8 mouse cellular contexts compared by ENCODE assay signal in the genomic region with DNA sequence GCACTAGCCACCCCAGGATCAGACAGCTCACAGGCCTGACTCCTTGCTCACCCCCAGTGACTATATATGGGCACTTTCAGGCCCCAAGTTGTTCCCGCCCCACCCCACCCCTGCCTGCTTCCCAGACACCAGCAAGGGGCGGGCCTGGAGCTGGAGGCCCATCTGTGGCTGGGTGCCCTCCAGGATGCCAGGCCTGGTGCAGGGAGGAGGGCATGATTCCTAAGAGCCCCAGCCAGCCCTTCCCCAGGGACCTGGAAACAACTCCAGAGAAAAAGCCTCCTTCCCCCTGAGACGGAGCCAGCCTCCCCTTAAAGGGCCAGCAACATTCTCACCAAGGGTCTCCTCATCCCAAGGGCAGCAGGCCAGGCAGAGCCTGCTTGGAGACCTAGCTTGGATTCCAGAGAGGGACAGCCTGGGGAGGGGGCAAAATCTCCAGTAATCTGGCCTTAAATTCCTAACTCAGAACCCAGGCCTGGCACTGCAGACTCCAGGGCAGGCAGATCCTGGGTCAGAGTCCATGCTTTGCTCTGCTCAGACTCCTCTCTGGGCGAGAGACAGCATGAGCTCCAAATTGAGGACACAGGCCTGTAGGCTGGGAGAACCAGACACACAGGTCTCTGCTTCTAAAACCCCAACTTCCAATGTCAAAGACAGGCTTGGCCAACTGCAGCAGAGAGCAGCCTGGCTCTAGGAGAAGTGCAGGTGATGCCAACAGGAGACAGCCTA. TPM values are rescaled to one million over a fixed set of nuclear protein-coding genes. Genes with fewer than 3 reads are reported as not detected.
A peak's percentile ranks its signal among the peaks of the same experiment; 100 is the strongest.
DNase-seq lines count a peak whose midpoint lies in the region; ATAC-seq and TF ChIP-seq lines count a peak whose summit lies in the region.

No protein-coding gene starts in this region.

- H3K4me2 ChIP-seq in hindbrain, embryonic 13.5 days, result no peak overlapping the region
- H3K4me2 ChIP-seq in heart, embryonic 12.5 days, result peak overlapping the region; percentile 39
- peak overlapping the region; percentile 27 for H3K4me2 ChIP-seq in stomach, postnatal 0 days (replicated peaks; ENCODE audit: low read depth)

- peak; percentile 20 for TF ChIP-seq CTCF in stomach, postnatal 0 days (IDR thresholded peaks at IDR 0.05; ENCODE audit: low read depth)

- ATAC-seq in hindbrain, embryonic 13.5 days (ENCODE audit: low FRiP score), result peak; percentile 14; the same call in 1 of the 2 replicates
- no peak for ATAC-seq in heart, embryonic 12.5 days (ENCODE audit: insufficient number of reproducible peaks, low FRiP score)
- ATAC-seq in stomach, postnatal 0 days (ENCODE audit: low FRiP score, low TSS enrichment), result peak; percentile 59
- no peak for ATAC-seq in granulocyte monocyte progenitor cell, adult 5-6 weeks (replicated peaks; ENCODE audit: poor library complexity, severe bottlenecking)

- TF ChIP-seq EP300 in stomach, postnatal 0 days (optimal IDR thresholded peaks at IDR 0.05), result peak; percentile 27

- H3K27me3 ChIP-seq in hindbrain, embryonic 13.5 days, result peaks cover 49% of the 10 kb centered on the region
- H3K27me3 ChIP-seq in hindbrain, embryonic 10.5 days (ENCODE audit: insufficient read depth, poor library complexity, severe bottlenecking), result peaks cover 67% of the 10 kb centered on the region
- H3K27me3 ChIP-seq in heart, embryonic 12.5 days (replicated peaks), result peaks cover 34% of the 10 kb centered on the region
- H3K27me3 ChIP-seq in stomach, postnatal 0 days (ENCODE audit: control insufficient read depth, insufficient read depth, low read length), result no peaks in the 10 kb centered on the region

- no peak overlapping the region for H3K27ac ChIP-seq in hindbrain, embryonic 13.5 days
- no peak overlapping the region for H3K27ac ChIP-seq in hindbrain, embryonic 10.5 days
- peak overlapping the region; percentile 63 for H3K27ac ChIP-seq in heart, embryonic 12.5 days (ENCODE audit: poor library complexity, severe bottlenecking)
- H3K27ac ChIP-seq in stomach, postnatal 0 days (replicated peaks), result peak overlapping the region; percentile 80

- no peaks in the 10 kb centered on the region for H3K9me3 ChIP-seq in hindbrain, embryonic 13.5 days
- H3K9me3 ChIP-seq in hindbrain, embryonic 10.5 days, result no peaks in the 10 kb centered on the region
- H3K9me3 ChIP-seq in heart, embryonic 12.5 days (replicated peaks), result no peaks in the 10 kb centered on the region
- no peaks in the 10 kb centered on the region for H3K9me3 ChIP-seq in stomach, postnatal 0 days (ENCODE audit: control insufficient read depth, low read length)

- no peak for DNase-seq in hindbrain, embryonic 10.5 days (ENCODE audit: low spot score)
- DNase-seq in brain, adult 2 months (ENCODE audit: low read depth, low spot score), result peak; percentile 63
- DNase-seq in kidney, postnatal 4 days, result peak; percentile 26 to 53
- peak; percentile 58 for DNase-seq in stomach, postnatal 0 days (ENCODE audit: low spot score)
- no peak for DNase-seq in embryo, embryonic 9.5 days (ENCODE audit: extremely low spot score)

- H3K9ac ChIP-seq in hindbrain, embryonic 13.5 days, result no peak overlapping the region
- H3K9ac ChIP-seq in heart, embryonic 12.5 days, result peak overlapping the region; percentile 62
- H3K9ac ChIP-seq in stomach, postnatal 0 days (ENCODE audit: low read length), result peak overlapping the region; percentile 45

- peaks cover 37% of the 10 kb centered on the region for H3K4me1 ChIP-seq in hindbrain, embryonic 13.5 days (replicated peaks)
- peaks cover 33% of the 10 kb centered on the region for H3K4me1 ChIP-seq in hindbrain, embryonic 10.5 days (replicated peaks)
- peaks cover 57% of the 10 kb centered on the region for H3K4me1 ChIP-seq in heart, embryonic 12.5 days (replicated peaks)
- peaks cover 13% of the 10 kb centered on the region for H3K4me1 ChIP-seq in stomach, postnatal 0 days (replicated peaks; ENCODE audit: control insufficient read depth, insufficient read depth)

- H3K36me3 ChIP-seq in hindbrain, embryonic 13.5 days, result no peaks in the 10 kb centered on the region
- H3K36me3 ChIP-seq in hindbrain, embryonic 10.5 days, result no peaks in the 10 kb centered on the region
- no peaks in the 10 kb centered on the region for H3K36me3 ChIP-seq in heart, embryonic 12.5 days
- H3K36me3 ChIP-seq in stomach, postnatal 0 days (ENCODE audit: control insufficient read depth, insufficient read depth, low read length), result no peaks in the 10 kb centered on the region

- no peak overlapping the region for H3K4me3 ChIP-seq in hindbrain, embryonic 13.5 days
- H3K4me3 ChIP-seq in hindbrain, embryonic 10.5 days, result no peak overlapping the region
- peak overlapping the region; percentile 5; the same call in 1 of the 2 replicates for H3K4me3 ChIP-seq in heart, embryonic 12.5 days
- H3K4me3 ChIP-seq in stomach, postnatal 0 days (ENCODE audit: low read depth, low read length), result no peak overlapping the region

- WGBS in hindbrain, embryonic 13.5 days, result 42% methylated on average over 4 of the region's 4 CpGs
- 45% methylated on average over 4 of the region's 4 CpGs for WGBS in hindbrain, embryonic 10.5 days
- WGBS in heart, embryonic 12.5 days, result 40% methylated on average over 4 of the region's 4 CpGs
- WGBS in stomach, postnatal 0 days, result 26% methylated on average over 4 of the region's 4 CpGs

RNA-seq across cellular contexts. Expression of gene Nacc2, which starts 4.3 kb away (rescaled TPM):
- polyA plus RNA-seq in hindbrain, embryonic 13.5 days (2015; fragmentation: Nextera tagmentation; extraction: Ambion mirVana), result 12.4 and 14.2 TPM in 2 replicates
- polyA plus RNA-seq in hindbrain, embryonic 10.5 days (2016; fragmentation: Nextera tagmentation; extraction: Ambion mirVana), result 6.2 and 8.4 TPM in 2 replicates
- polyA plus RNA-seq in heart, embryonic 12.5 days (2016; fragmentation: Nextera tagmentation; extraction: Ambion mirVana), result 6.5 and 6.6 TPM in 2 replicates
- 12.6 and 13.3 TPM in 2 replicates for polyA plus RNA-seq in stomach, postnatal 0 days (2015; fragmentation: Nextera tagmentation; extraction: Ambion mirVana)
- 0.30 and 0.62 TPM in 2 replicates for total RNA-seq in granulocyte monocyte progenitor cell, adult 5-6 weeks (2014; fragmentation: Nextera tagmentation)
- 0.57 and 0.65 TPM in 2 replicates for total RNA-seq in granulocyte monocyte progenitor cell, adult 5-6 weeks (2017)

Comparison
In these comparisons a context has a peak if more than half of its experiments do, and no peak if none do; other contexts are left out.
1. ATAC-seq: peak in hindbrain, embryonic 13.5 days (single experiment) and stomach, postnatal 0 days (single experiment); none in heart, embryonic 12.5 days (single experiment) and granulocyte monocyte progenitor cell, adult 5-6 weeks (single experiment).
2. H3K27ac ChIP-seq: peak in heart, embryonic 12.5 days (single experiment) and stomach, postnatal 0 days (single experiment); none in hindbrain, embryonic 13.5 days (single experiment) and hindbrain, embryonic 10.5 days (single experiment).
3. DNase-seq: peak in brain, adult 2 months (single experiment), kidney, postnatal 4 days (2 of 2) and stomach, postnatal 0 days (single experiment); none in hindbrain, embryonic 10.5 days (single experiment) and embryo, embryonic 9.5 days (single experiment).